Mouse (Mus musculus): Measurements from ENCODE around the gene Mbnl2. TPM values are rescaled to one million over a fixed set of nuclear protein-coding genes. Genes with fewer than 3 reads are reported as not detected.

Mbnl2 gene
- polyA plus RNA-seq, 1 experiment, result 41.7 TPM

DNA sequence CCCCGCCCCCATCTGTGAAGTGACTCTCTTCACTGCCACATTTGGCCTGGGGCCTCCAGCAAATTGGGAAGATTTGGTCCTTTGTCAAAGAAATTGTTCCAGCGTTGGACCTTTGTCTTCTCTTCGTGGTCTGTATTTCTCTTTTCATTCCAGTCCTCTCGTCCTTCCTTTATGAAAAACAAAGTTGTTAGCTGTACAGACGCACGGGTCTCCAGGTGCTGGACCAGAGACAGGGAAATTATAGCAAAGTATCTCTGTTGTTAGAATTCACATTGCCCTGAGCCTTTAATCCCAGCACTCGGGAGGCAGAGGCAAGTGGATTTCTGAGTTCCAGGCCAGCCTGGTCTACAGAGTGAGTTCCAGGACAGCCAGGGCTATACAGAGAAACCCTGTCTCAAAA, 22.1 kb upstream of the Mbnl2 start:
- no peaks in the 10 kb centered on the region for H3K27me3 ChIP-seq (ENCODE audit: control insufficient read depth, insufficient read depth, low read length)
- no peaks in the 10 kb centered on the region for H3K36me3 ChIP-seq (ENCODE audit: control insufficient read depth, insufficient read depth, low read length)
- H3K27ac ChIP-seq (ENCODE audit: insufficient read depth, low read depth, low read length), result no peak overlapping the region
- TF ChIP-seq POLR2A (IDR thresholded peaks at IDR 0.05; ENCODE audit: low read depth, low read length), result no peak
- TF ChIP-seq CTCF (IDR thresholded peaks at IDR 0.05; ENCODE audit: extremely low read depth, insufficient read length, insufficient replicate concordance, low read depth, low read length), result no peak
- 89% methylated on average over 7 of the region's 7 CpGs for WGBS
- no peaks in the 10 kb centered on the region for H3K4me1 ChIP-seq (ENCODE audit: control insufficient read depth, insufficient read depth, insufficient read length, low read length)
- H3K4me3 ChIP-seq (ENCODE audit: low read depth, low read length), result no peak overlapping the region

DNA sequence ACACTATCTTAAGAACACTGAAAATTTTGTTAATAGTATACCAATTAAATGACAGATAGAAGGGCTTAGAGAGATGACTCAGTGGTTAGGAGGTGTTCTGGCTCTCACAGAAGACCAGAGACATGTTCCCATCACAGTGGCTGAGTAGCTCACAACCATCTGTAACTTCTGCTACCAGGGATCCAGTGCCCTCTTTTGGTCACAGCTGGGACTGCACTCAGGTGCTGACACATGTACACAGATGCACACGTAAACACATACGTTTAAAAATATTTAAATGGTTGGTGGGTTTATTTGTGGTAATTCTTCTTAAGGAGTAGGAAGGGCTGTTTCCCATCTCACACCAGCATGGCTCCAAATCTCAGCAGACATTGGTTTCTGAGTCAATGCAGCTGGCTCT, 19.3 kb upstream of the Mbnl2 start:
- no peak overlapping the region for H3K27ac ChIP-seq (ENCODE audit: insufficient read depth, low read depth, low read length)
- H3K27me3 ChIP-seq (ENCODE audit: control insufficient read depth, insufficient read depth, low read length), result no peaks in the 10 kb centered on the region
- WGBS, result 87% methylated on average over 2 of the region's 2 CpGs
- no peaks in the 10 kb centered on the region for H3K36me3 ChIP-seq (ENCODE audit: control insufficient read depth, insufficient read depth, low read length)
- H3K4me3 ChIP-seq (ENCODE audit: low read depth, low read length), result no peak overlapping the region
- TF ChIP-seq POLR2A (IDR thresholded peaks at IDR 0.05; ENCODE audit: low read depth, low read length) (no peak), CTCF (IDR thresholded peaks at IDR 0.05; ENCODE audit: extremely low read depth, insufficient read length, insufficient replicate concordance, low read depth, low read length) (no peak)
- no peaks in the 10 kb centered on the region for H3K4me1 ChIP-seq (ENCODE audit: control insufficient read depth, insufficient read depth, insufficient read length, low read length)

DNA sequence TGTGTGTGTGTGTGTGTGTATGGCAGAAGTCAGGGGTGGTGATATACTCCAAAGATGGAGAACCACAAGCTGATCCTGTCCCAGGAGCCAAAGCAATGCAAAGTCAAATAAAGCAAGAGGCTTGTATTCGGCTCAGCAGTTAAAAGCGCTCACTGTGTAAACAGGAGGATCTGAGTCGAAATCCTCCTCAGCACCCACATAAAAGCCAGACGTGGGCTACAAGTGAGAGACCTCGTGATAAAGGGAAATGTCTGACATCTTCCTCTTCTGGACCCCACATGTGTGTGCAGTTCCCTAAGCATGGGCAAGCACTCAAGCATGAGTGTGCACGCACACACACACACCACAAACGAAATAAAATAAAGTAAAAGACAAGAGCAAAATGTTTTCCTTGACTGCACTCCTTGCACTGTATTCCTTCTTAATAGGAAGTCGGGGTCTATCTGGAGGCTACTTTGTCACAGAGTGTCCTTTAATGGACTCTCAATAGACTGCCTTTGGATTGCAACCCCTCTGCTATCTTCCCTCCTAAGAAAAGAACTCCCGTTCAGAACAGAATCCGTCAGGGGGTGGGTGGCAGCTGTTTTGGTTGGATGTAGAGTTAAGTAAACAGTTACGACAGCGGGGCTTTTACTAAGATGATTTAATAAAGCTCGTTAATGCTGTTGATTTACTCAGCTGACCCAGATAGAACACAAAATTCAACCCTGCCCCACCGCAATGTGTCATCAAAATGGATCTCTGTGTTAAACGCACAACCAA, 18.7 kb upstream of the Mbnl2 start:
- WGBS, result 26% methylated on average over 15 of the region's 15 CpGs
- H3K27ac ChIP-seq (ENCODE audit: insufficient read depth, low read depth, low read length), result peak overlapping the region; percentile 4; the same call in 1 of the 2 replicates

DNA sequence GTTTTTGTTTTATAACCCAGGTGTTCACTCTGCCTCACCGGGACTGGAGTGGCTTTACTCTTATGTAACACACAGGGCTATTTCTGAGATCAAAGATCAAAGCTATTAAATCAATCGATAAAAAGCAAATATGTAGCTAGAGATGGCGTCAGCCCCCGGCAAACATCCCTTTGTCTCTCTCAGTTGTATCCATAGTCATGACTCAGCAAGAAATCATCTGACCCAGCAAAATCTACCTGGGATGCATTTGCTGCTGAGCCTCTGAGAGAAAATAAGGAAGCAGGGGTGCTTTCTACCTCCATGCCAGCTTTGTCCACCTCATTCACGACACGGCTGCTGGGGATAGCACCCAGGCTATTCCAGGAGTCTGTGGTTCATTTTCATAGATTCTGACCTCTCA, 18.0 kb upstream of the Mbnl2 start:
- no peaks in the 10 kb centered on the region for H3K27me3 ChIP-seq (ENCODE audit: control insufficient read depth, insufficient read depth, low read length)
- H3K36me3 ChIP-seq (ENCODE audit: control insufficient read depth, insufficient read depth, low read length), result no peaks in the 10 kb centered on the region
- H3K4me1 ChIP-seq (ENCODE audit: control insufficient read depth, insufficient read depth, insufficient read length, low read length), result no peaks in the 10 kb centered on the region
- H3K27ac ChIP-seq (ENCODE audit: insufficient read depth, low read depth, low read length), result no peak overlapping the region
- no peak overlapping the region for H3K4me3 ChIP-seq (ENCODE audit: low read depth, low read length)
- 21% methylated on average over 6 of the region's 6 CpGs for WGBS
- TF ChIP-seq CTCF (IDR thresholded peaks at IDR 0.05; ENCODE audit: extremely low read depth, insufficient read length, insufficient replicate concordance, low read depth, low read length) (no peak), POLR2A (IDR thresholded peaks at IDR 0.05; ENCODE audit: low read depth, low read length) (no peak)

More for the DNA sequence above, 18.7 kb upstream of the Mbnl2 start:
- no peak for TF ChIP-seq CTCF (IDR thresholded peaks at IDR 0.05; ENCODE audit: extremely low read depth, insufficient read length, insufficient replicate concordance, low read depth, low read length)
- TF ChIP-seq POLR2A (IDR thresholded peaks at IDR 0.05; ENCODE audit: low read depth, low read length), result no peak
- Histone ChIP-seq H3K4me3 (ENCODE audit: low read depth, low read length) (no peak overlapping the region), H3K4me1 (ENCODE audit: control insufficient read depth, insufficient read depth, insufficient read length, low read length) (no peaks in the 10 kb centered on the region), H3K27me3 (ENCODE audit: control insufficient read depth, insufficient read depth, low read length) (no peaks in the 10 kb centered on the region), H3K36me3 (ENCODE audit: control insufficient read depth, insufficient read depth, low read length) (no peaks in the 10 kb centered on the region)

DNA sequence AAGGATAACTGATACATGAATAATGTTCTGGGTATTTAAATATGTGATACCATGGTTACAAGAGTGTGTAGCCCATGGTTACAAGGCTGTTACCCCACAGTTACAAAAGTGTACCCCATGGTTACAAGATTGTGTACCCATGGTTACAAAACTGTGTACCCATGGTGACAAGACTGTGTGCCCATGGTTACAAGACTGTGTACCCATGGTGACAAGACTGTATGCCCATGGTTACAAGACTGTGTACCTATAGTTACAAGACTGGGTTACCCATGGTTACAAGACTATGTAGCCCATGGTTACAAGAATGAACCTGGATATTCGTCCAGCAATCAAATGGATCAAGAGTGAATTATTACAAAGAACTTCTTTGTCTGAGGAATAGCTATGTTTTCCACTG, 16.0 kb upstream of the Mbnl2 start:
- no peak for TF ChIP-seq POLR2A (IDR thresholded peaks at IDR 0.05; ENCODE audit: low read depth, low read length)
- no peak overlapping the region for H3K4me3 ChIP-seq (ENCODE audit: low read depth, low read length)
- 92% methylated on average over 1 of the region's 1 CpGs for WGBS

DNA sequence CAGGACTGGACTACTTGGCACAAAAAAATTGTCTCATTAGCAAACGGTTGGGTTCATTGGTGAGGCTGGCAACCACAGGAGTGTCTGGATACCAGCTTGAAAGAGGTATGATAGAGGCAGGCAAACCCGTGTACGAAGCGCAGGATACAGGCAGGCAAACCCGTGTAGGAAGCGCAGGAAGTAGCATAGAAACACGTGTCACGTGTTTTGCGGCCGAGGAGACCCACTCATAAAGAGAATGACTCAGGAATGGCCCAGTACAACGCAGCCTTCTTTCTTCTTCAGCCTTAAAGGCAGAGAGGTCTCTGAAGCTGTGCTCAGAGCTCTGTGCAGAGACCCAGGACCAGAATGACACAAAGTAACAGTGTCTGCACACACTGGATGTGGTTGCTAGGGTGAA, 13.9 kb upstream of the Mbnl2 start:
- H3K36me3 ChIP-seq (ENCODE audit: control insufficient read depth, insufficient read depth, low read length), result no peaks in the 10 kb centered on the region
- TF ChIP-seq POLR2A (IDR thresholded peaks at IDR 0.05; ENCODE audit: low read depth, low read length) (no peak), CTCF (IDR thresholded peaks at IDR 0.05; ENCODE audit: extremely low read depth, insufficient read length, insufficient replicate concordance, low read depth, low read length) (no peak)
- H3K27me3 ChIP-seq (ENCODE audit: control insufficient read depth, insufficient read depth, low read length), result no peaks in the 10 kb centered on the region
- no peak overlapping the region for H3K4me3 ChIP-seq (ENCODE audit: low read depth, low read length)
- H3K27ac ChIP-seq (ENCODE audit: insufficient read depth, low read depth, low read length), result no peak overlapping the region
- H3K4me1 ChIP-seq (ENCODE audit: control insufficient read depth, insufficient read depth, insufficient read length, low read length), result no peaks in the 10 kb centered on the region
- WGBS, result 89% methylated on average over 11 of the region's 11 CpGs

More for the DNA sequence above, 16.0 kb upstream of the Mbnl2 start:
- no peaks in the 10 kb centered on the region for H3K36me3 ChIP-seq (ENCODE audit: control insufficient read depth, insufficient read depth, low read length)
- no peaks in the 10 kb centered on the region for H3K27me3 ChIP-seq (ENCODE audit: control insufficient read depth, insufficient read depth, low read length)
- H3K4me1 ChIP-seq (ENCODE audit: control insufficient read depth, insufficient read depth, insufficient read length, low read length), result no peaks in the 10 kb centered on the region
- H3K27ac ChIP-seq (ENCODE audit: insufficient read depth, low read depth, low read length), result no peak overlapping the region

DNA sequence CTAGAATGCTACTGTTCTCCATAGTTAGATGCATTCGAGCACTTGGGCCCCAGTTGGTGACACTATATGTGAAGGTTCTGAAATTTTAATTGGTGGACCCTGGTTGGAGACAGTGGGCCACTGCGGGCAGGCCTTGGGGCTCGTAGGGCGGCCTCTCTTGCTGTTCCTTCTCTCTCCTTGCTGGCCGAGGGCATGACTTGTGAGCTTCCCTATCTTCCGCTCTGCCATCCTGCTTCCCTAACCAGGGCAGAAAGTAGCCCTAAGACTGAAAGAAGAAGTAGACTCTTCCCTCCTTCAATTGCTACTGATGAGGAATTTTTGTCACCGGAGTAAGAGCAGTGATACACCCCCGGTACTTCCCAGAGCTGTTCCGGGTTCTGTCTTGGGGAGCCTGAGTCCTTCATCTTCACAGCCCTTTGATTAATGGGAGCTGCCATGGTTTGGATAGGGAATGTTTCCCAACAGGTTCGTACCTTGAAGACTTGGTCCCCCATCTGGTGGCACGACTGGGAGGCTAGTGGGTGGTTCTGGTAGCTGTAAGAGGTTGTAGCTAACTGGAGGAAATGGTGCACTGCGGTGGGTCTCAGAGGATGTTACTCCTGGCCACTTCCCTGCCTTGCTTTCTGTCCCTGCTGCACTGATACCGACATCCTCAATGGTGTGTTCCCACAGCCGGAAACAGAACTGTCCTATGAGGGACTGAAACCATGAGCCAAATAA, 12.6 kb upstream of the Mbnl2 start:
- H3K4me1 ChIP-seq (ENCODE audit: control insufficient read depth, insufficient read depth, insufficient read length, low read length), result no peaks in the 10 kb centered on the region
- no peaks in the 10 kb centered on the region for H3K36me3 ChIP-seq (ENCODE audit: control insufficient read depth, insufficient read depth, low read length)
- no peak overlapping the region for H3K4me3 ChIP-seq (ENCODE audit: low read depth, low read length)
- 93% methylated on average over 14 of the region's 14 CpGs for WGBS
- TF ChIP-seq CTCF (IDR thresholded peaks at IDR 0.05; ENCODE audit: extremely low read depth, insufficient read length, insufficient replicate concordance, low read depth, low read length) (no peak), POLR2A (IDR thresholded peaks at IDR 0.05; ENCODE audit: low read depth, low read length) (no peak)
- H3K27me3 ChIP-seq (ENCODE audit: control insufficient read depth, insufficient read depth, low read length), result no peaks in the 10 kb centered on the region
- no peak overlapping the region for H3K27ac ChIP-seq (ENCODE audit: insufficient read depth, low read depth, low read length)

Data from small intestine, adult 2 months (tissue).